Mouse (Mus musculus) liver, embryonic 14.5 days (tissue): ENCODE results near the gene Hcar2. TPM values are rescaled to one million over a fixed set of nuclear protein-coding genes. Genes with fewer than 3 reads are reported as not detected.

Experiments used
- ATAC-seq: fragments of 200-750 bp; cut with Nextera tagmentation; 2 replicates; pipeline ENCODE4 v1.8.0; 2017; ENCODE audit warnings: moderate number of reproducible peaks, mild to moderate bottlenecking, moderate library complexity; ENCODE audit not compliant: insufficient read depth
- DNase-seq, 3 experiments: peaks; one replicate each; pipeline ENCODE4 v3.0.0-alpha.2; 2012 to 2013; ENCODE audit warnings: low read depth in 3 of 3, low spot score in 3 of 3
- H3K27ac ChIP-seq: fragments of 300-500 bp; sonication (generic); 2 replicates; pipeline ENCODE4 v1.5.1; 2014; ENCODE audit warnings: moderate library complexity, mild to moderate bottlenecking, control low read depth, inconsistent platforms
- H3K27me3 ChIP-seq: fragments of 300-500 bp; sonication (generic); 2 replicates; pipeline ENCODE4 v1.6.1; 2014; ENCODE audit warnings: mild to moderate bottlenecking, low read length, moderate library complexity; ENCODE audit not compliant: control insufficient read depth, insufficient read depth
- H3K36me3 ChIP-seq: fragments of 300-500 bp; sonication (generic); replicated peaks from 2 replicates; pipeline ENCODE4 v1.6.1; 2014; ENCODE audit warnings: low read depth; ENCODE audit not compliant: control insufficient read depth, insufficient read depth
- H3K4me1 ChIP-seq, 2 experiments: fragments of 200-500 bp in 1 of 2; fragments of 300-500 bp in 1 of 2; sonication (generic) in 1 of 2; replicated peaks; 2 replicates each; pipeline ENCODE4 v1.6.1; 2012 to 2014; ENCODE audit warnings: antibody characterized with exemption in 1 of 2, inconsistent platforms in 1 of 2, low read length in 1 of 2; ENCODE audit not compliant: control insufficient read depth in 2 of 2, insufficient read depth in 2 of 2
- H3K4me2 ChIP-seq: fragments of 300-500 bp; sonication (generic); 2 replicates; pipeline ENCODE4 v1.6.1; 2014; ENCODE audit warnings: low read depth, mild to moderate bottlenecking, control low read depth, moderate library complexity
- H3K4me3 ChIP-seq, 2 experiments: fragments of 200-500 bp in 1 of 2; fragments of 300-500 bp in 1 of 2; sonication (generic) in 1 of 2; 2 replicates each; pipeline ENCODE4 v1.5.1; 2012 to 2014; ENCODE audit warnings: low read depth in 2 of 2, low read length in 2 of 2, mild to moderate bottlenecking in 2 of 2, control low read depth in 1 of 2, inconsistent platforms in 1 of 2, moderate library complexity in 1 of 2; ENCODE audit not compliant: insufficient read depth in 1 of 2
- H3K9ac ChIP-seq: fragments of 300-500 bp; sonication (generic); replicated peaks from 2 replicates; pipeline ENCODE4 v1.6.1; 2014; ENCODE audit warnings: mild to moderate bottlenecking, control low read depth, moderate library complexity
- H3K9me3 ChIP-seq: fragments of 300-500 bp; sonication (generic); 2 replicates; pipeline ENCODE4 v1.6.1; 2016; ENCODE audit warnings: low read length, mixed read lengths; ENCODE audit not compliant: control insufficient read depth
- CTCF ChIP-seq: IDR thresholded peaks from 2 replicates; pipeline ENCODE4 v1.5.1; 2016; ENCODE audit warnings: antibody characterized with exemption, low read depth, control low read depth
- EP300 ChIP-seq: IDR thresholded peaks from 2 replicates; pipeline ENCODE4 v1.6.1; 2016; ENCODE audit warnings: antibody characterized with exemption, low read depth
- WGBS: fragments of 180-500 bp; shearing (Covaris S2); extraction: QIAGEN DNeasy Blood & Tissue Kit; methylation state at CpG from one replicate; pipeline ENCODE4 v1.1.7; 2014; ENCODE audit not compliant: insufficient replicate concordance; 5-methylcytosine and 5-hydroxymethylcytosine counted together
- polyA plus RNA-seq, 2 experiments: library from polyadenylated mRNA; depleted of rRNA in 1 of 2; stranded (reverse) in 1 of 2; unstranded in 1 of 2; fragments of >200 nt; fragmentation: Nextera tagmentation in 1 of 2; extraction: Ambion mirVana in 1 of 2; gene quantifications; 2 replicates each; pipeline versions ENCODE4 v1.2.1 to v1.2.3; 2012 to 2014

The Hcar2 gene
- polyA plus RNA-seq, 2 experiments = 0.20 to 0.42 TPM

GRCm38 (mm10) chr5:123879928-123880327 is 14.6 kb upstream of the Hcar2 start, which contains the start of gene Hcar1:
TSS of gene Hcar1 (minus strand) at chr5:123880020.
- Histone ChIP-seq H3K4me1 (no peaks in the 10 kb centered on the region; a peak in 1 of 4 replicates), H3K27ac (no peak within 1 kb of the TSS), H3K36me3 (no peaks in the 10 kb centered on the region), H3K27me3 (no peaks in the 10 kb centered on the region), H3K9me3 (no peaks in the 10 kb centered on the region), H3K4me2 (no peak within 1 kb of the TSS), H3K4me3 (no peak within 1 kb of the TSS), H3K9ac (no peak within 1 kb of the TSS)
- no peak for TF ChIP-seq EP300
- TF ChIP-seq CTCF = no peak
- DNase-seq (no peak), ATAC-seq (no peak)
- 55% methylated on average over 12 of the region's 12 CpGs for WGBS

DNA sequence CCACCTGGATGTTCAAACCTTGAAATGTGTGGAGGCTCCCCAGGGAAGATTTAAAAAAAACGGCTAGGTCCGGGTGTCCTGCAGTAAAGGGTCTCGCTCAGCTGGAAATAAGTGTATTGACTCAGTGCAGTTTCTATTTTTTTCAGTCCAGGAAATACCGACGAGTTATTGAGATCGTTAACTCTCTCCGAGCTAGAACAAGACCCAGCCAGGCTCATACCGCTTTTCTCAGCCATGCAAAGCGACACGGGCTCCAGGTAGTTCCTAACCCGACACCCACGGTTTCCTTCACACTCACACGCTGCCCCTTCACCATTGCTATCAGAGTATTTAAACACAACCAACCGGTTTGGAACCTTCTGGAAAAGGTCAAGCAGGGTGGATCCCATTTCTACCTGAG is 12.8 kb upstream of the Hcar2 start:
- Histone ChIP-seq H3K9ac (no peak overlapping the region), H3K4me3 (no peak overlapping the region), H3K9me3 (no peaks in the 10 kb centered on the region), H3K4me1 (no peaks in the 10 kb centered on the region), H3K27ac (no peak overlapping the region), H3K4me2 (no peak overlapping the region), H3K36me3 (no peaks in the 10 kb centered on the region), H3K27me3 (no peaks in the 10 kb centered on the region)
- no peak for DNase-seq
- no peak for TF ChIP-seq CTCF
- TF ChIP-seq EP300 = no peak
- no peak for ATAC-seq
- 43% methylated on average over 14 of the region's 14 CpGs for WGBS

DNA sequence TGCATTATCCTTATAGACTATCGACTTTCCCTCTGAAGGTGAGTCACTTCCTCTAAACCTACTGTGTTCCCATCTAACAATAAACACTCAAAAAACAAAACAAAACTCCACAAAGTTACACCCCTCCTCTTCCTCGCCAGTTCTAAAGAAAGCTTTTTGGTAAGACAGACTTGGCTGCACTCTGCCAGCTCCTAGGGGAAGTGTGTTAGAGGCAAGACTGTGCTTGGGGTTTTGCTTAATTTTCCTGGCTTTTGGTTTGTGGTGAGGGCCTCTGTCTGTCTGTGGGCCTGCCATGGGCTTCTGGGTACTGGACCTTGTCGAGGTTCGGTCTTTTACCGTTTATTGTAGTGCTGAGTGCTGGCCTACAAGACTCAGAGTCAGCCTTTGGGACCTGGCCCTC is 8.9 kb upstream of the Hcar2 start:
- Histone ChIP-seq H3K27me3 (no peaks in the 10 kb centered on the region), H3K9ac (no peak overlapping the region), H3K4me2 (no peak overlapping the region), H3K27ac (no peak overlapping the region), H3K4me1 (no peaks in the 10 kb centered on the region), H3K4me3 (no peak overlapping the region), H3K36me3 (no peaks in the 10 kb centered on the region), H3K9me3 (no peaks in the 10 kb centered on the region)
- no peak for TF ChIP-seq CTCF
- TF ChIP-seq EP300 = no peak
- ATAC-seq (no peak), DNase-seq (no peak)
- 53% methylated on average over 5 of the region's 5 CpGs for WGBS

DNA sequence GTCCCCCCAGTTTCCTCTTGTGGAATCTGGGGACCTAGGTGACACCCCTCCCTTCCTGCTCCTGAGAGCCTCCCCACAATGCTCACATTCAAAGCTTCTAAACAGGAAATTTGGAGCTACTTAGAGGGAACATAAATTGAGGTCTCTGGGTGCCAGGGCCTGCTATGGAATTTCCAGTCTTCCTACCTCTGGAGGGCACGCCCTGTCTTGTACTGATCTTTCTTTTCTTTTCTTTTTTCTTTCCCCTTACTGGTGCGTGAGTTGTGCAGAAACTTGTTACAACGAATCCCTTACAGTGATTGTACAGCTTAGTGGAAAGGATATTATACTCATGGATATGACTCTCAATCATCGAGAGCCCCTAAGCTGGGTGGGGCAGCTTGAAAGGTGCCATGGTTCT is 4.3 kb upstream of the Hcar2 start:
- no peak for ATAC-seq

DNA sequence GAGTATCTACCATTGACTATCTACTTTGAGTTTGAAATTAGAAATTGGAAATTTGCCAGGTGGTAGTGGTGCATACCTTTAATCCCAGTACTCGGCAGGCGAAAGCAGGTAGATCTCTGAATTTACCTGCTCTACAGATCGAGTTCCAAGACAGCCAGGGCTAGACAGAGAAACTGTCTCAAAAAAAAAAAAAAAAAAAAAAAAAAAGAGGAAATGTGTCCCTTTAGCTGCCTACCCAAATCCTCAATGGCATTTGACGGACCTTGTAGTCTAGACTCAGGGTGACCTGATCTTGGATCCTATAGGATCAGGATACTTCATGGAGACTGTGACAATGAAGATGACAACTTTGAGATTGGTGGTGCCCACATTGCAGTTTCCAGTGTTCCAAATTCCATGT is 1.2 kb upstream of the Hcar2 start:
- Histone ChIP-seq H3K9me3 (no peaks in the 10 kb centered on the region), H3K4me1 (peaks cover 0 to 5% of the 10 kb centered on the region in 2 experiments; a peak in 2 of 4 replicates), H3K4me2 (no peak overlapping the region), H3K27ac (no peak overlapping the region), H3K36me3 (no peaks in the 10 kb centered on the region), H3K9ac (no peak overlapping the region), H3K27me3 (no peaks in the 10 kb centered on the region), H3K4me3 (no peak overlapping the region)
- no peak for ATAC-seq
- TF ChIP-seq CTCF = no peak
- TF ChIP-seq EP300 = no peak
- 61% methylated on average over 4 of the region's 4 CpGs for WGBS
- DNase-seq = no peak

More for the DNA sequence above, 4.3 kb upstream of the Hcar2 start:
- Histone ChIP-seq H3K4me2 (no peak overlapping the region), H3K36me3 (no peaks in the 10 kb centered on the region), H3K27me3 (no peaks in the 10 kb centered on the region), H3K4me3 (no peak overlapping the region), H3K9ac (no peak overlapping the region), H3K27ac (no peak overlapping the region), H3K4me1 (peaks cover 0 to 3% of the 10 kb centered on the region in 2 experiments; a peak in 2 of 4 replicates), H3K9me3 (no peaks in the 10 kb centered on the region)
- WGBS = 71% methylated on average over 4 of the region's 4 CpGs
- TF ChIP-seq CTCF (no peak), EP300 (no peak)
- DNase-seq = no peak
